Mouse (Mus musculus): Measurements from ENCODE around the gene H2-M9.

Gene H2-M9

GRCm38 (mm10) chr17:36642566-36642965 lies at the start of gene H2-M9:
Gene H2-M9 (minus strand): TSS chr17:36642666.
- no peak for DNase-seq (ENCODE audit: low read depth, low spot score)

- no peak for DNase-seq (ENCODE audit: low read depth, low spot score)
Measured at GRCm38 (mm10) chr17:36672119-36672518, 29.7 kb upstream of the H2-M9 start, which contains the start of gene H2-M1. Gene H2-M1 (minus strand): TSS chr17:36672219.
